ENCODE assay signal across 24 mouse cellular contexts in the genomic region with DNA sequence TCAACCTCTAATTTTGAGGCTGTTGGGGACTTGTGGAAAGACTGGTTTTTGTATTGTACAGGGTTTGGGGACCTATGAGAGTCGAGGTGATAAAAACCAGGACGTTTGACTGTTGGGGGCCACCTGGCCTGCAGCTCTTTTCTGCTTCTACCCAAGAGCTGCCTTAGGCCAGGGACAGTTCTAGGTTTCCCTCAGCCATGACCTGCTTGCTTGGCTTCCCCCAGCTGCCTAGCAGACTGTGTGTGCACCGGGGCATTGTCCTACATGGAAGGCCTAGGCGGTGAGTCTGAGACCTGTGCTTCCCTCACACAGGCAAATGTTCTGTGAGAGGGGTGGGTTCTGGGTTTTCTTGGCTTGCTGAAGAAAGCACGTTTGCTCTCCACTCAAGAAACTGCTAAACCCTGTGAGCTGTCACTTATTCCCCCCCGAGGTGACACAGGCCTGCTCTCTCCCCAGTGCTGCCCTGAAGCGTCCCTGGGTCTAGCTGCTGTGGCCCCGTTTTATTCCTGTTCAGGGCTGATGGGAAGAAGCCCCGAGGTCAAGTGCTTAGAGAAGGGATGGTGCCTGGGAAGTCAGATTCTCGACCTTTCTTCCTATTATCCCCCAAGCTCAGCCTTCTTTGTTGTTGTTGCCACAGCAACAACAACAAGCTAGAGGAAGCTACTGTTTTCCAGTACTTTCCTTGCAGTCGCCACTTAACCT. TPM values are rescaled to one million over a fixed set of nuclear protein-coding genes. Genes with fewer than 3 reads are reported as not detected.
DNase-seq lines count a peak whose midpoint lies in the region; ATAC-seq lines count a peak whose summit lies in the region.
"Had no signal": no experiment of that assay in that cellular context is flagged by ENCODE, and none has a peak within 500 bp of the region (broad histone marks: within the 10 kb centered on the region; RNA-seq: fewer than 3 reads in every experiment).

No protein-coding gene starts in this region.

- WGBS in forebrain, embryonic 10.5 days = 63% methylated on average over 11 of the region's 11 CpGs
- 52% methylated on average over 11 of the region's 11 CpGs for WGBS in forebrain, embryonic 15.5 days
- 64% methylated on average over 11 of the region's 11 CpGs for WGBS in limb, embryonic 15.5 days
- 71% methylated on average over 11 of the region's 11 CpGs for WGBS in limb, embryonic 10.5 days
- 55% methylated on average over 11 of the region's 11 CpGs for WGBS in neural tube, embryonic 15.5 days

- H3K27me3 ChIP-seq in forebrain, embryonic 10.5 days (ENCODE audit: poor library complexity, severe bottlenecking) = no peaks in the 10 kb centered on the region
- no peaks in the 10 kb centered on the region for H3K27me3 ChIP-seq in forebrain, embryonic 15.5 days
- no peaks in the 10 kb centered on the region for H3K27me3 ChIP-seq in limb, embryonic 15.5 days
- H3K27me3 ChIP-seq in limb, embryonic 10.5 days (ENCODE audit: low read depth, poor library complexity, severe bottlenecking) = no peaks in the 10 kb centered on the region
- no peaks in the 10 kb centered on the region for H3K27me3 ChIP-seq in neural tube, embryonic 15.5 days (replicated peaks)
- H3K27me3 ChIP-seq: embryonic facial prominence, embryonic 13.5 days; forebrain, embryonic 13.5 days; heart, embryonic 12.5 days; kidney, embryonic 15.5 days; liver, embryonic 15.5 days; lung, embryonic 15.5 days had no signal

- no peak for ATAC-seq in forebrain, embryonic 15.5 days (replicated peaks)
- ATAC-seq in limb, embryonic 15.5 days (ENCODE audit: insufficient number of reproducible peaks, low FRiP score, low TSS enrichment, low read depth) = peak; percentile 40; the same call in 1 of the 2 replicates
- ATAC-seq in neural tube, embryonic 15.5 days (ENCODE audit: low FRiP score) = no peak
- ATAC-seq: forebrain, embryonic 13.5 days had no signal

- H3K27ac ChIP-seq in forebrain, embryonic 10.5 days = peak overlapping the region; percentile 48
- no peak overlapping the region for H3K27ac ChIP-seq in forebrain, embryonic 15.5 days (replicated peaks)
- no peak overlapping the region for H3K27ac ChIP-seq in limb, embryonic 15.5 days
- H3K27ac ChIP-seq in limb, embryonic 10.5 days = no peak overlapping the region
- no peak overlapping the region for H3K27ac ChIP-seq in neural tube, embryonic 15.5 days (replicated peaks)
- H3K27ac ChIP-seq: embryonic facial prominence, embryonic 13.5 days; forebrain, embryonic 13.5 days; kidney, embryonic 15.5 days; liver, embryonic 15.5 days; lung, embryonic 15.5 days had no signal

- H3K4me1 ChIP-seq in forebrain, embryonic 10.5 days = peaks cover 9% of the 10 kb centered on the region
- H3K4me1 ChIP-seq in forebrain, embryonic 15.5 days = no peaks in the 10 kb centered on the region
- H3K4me1 ChIP-seq in limb, embryonic 15.5 days = no peaks in the 10 kb centered on the region
- no peaks in the 10 kb centered on the region for H3K4me1 ChIP-seq in limb, embryonic 10.5 days
- no peaks in the 10 kb centered on the region for H3K4me1 ChIP-seq in neural tube, embryonic 15.5 days
- H3K4me1 ChIP-seq: embryonic facial prominence, embryonic 13.5 days; forebrain, embryonic 13.5 days; heart, embryonic 12.5 days; kidney, embryonic 15.5 days; liver, embryonic 15.5 days; lung, embryonic 15.5 days had no signal

- H3K9ac ChIP-seq in forebrain, embryonic 15.5 days (replicated peaks) = no peak overlapping the region
- H3K9ac ChIP-seq in limb, embryonic 15.5 days = no peak overlapping the region
- no peak overlapping the region for H3K9ac ChIP-seq in neural tube, embryonic 15.5 days (replicated peaks)
- H3K9ac ChIP-seq: embryonic facial prominence, embryonic 13.5 days; forebrain, embryonic 13.5 days; heart, embryonic 12.5 days; kidney, embryonic 15.5 days; liver, embryonic 15.5 days; lung, embryonic 15.5 days had no signal

- H3K4me2 ChIP-seq in forebrain, embryonic 15.5 days (replicated peaks) = no peak overlapping the region
- H3K4me2 ChIP-seq in limb, embryonic 15.5 days = no peak overlapping the region
- no peak overlapping the region for H3K4me2 ChIP-seq in neural tube, embryonic 15.5 days
- H3K4me2 ChIP-seq: embryonic facial prominence, embryonic 13.5 days; forebrain, embryonic 13.5 days; heart, embryonic 12.5 days; kidney, embryonic 15.5 days; liver, embryonic 15.5 days; lung, embryonic 15.5 days had no signal

- no peak overlapping the region for H3K4me3 ChIP-seq in forebrain, embryonic 10.5 days
- H3K4me3 ChIP-seq in forebrain, embryonic 15.5 days = no peak overlapping the region
- H3K4me3 ChIP-seq in limb, embryonic 15.5 days = no peak overlapping the region
- H3K4me3 ChIP-seq in limb, embryonic 10.5 days = no peak overlapping the region
- no peak overlapping the region for H3K4me3 ChIP-seq in neural tube, embryonic 15.5 days (replicated peaks)
- H3K4me3 ChIP-seq: embryonic facial prominence, embryonic 13.5 days; erythroblast, embryonic 14.5 days; forebrain, embryonic 13.5 days; heart, embryonic 12.5 days; kidney, embryonic 15.5 days; liver, embryonic 15.5 days; lung, embryonic 15.5 days had no signal

- H3K36me3 ChIP-seq in forebrain, embryonic 10.5 days (replicated peaks) = no peaks in the 10 kb centered on the region
- no peaks in the 10 kb centered on the region for H3K36me3 ChIP-seq in forebrain, embryonic 15.5 days
- H3K36me3 ChIP-seq in limb, embryonic 15.5 days = no peaks in the 10 kb centered on the region
- no peaks in the 10 kb centered on the region for H3K36me3 ChIP-seq in limb, embryonic 10.5 days
- no peaks in the 10 kb centered on the region for H3K36me3 ChIP-seq in neural tube, embryonic 15.5 days
- H3K36me3 ChIP-seq: embryonic facial prominence, embryonic 13.5 days; heart, embryonic 12.5 days; kidney, embryonic 15.5 days; liver, embryonic 15.5 days; lung, embryonic 15.5 days had no signal

- H3K9me3 ChIP-seq in forebrain, embryonic 10.5 days = no peaks in the 10 kb centered on the region
- no peaks in the 10 kb centered on the region for H3K9me3 ChIP-seq in forebrain, embryonic 15.5 days
- no peaks in the 10 kb centered on the region; the same call in 1 of the 2 replicates for H3K9me3 ChIP-seq in limb, embryonic 15.5 days
- H3K9me3 ChIP-seq in limb, embryonic 10.5 days (replicated peaks) = no peaks in the 10 kb centered on the region
- no peaks in the 10 kb centered on the region for H3K9me3 ChIP-seq in neural tube, embryonic 15.5 days (replicated peaks)
- H3K9me3 ChIP-seq: embryonic facial prominence, embryonic 13.5 days; forebrain, embryonic 13.5 days; heart, embryonic 12.5 days; kidney, embryonic 15.5 days; liver, embryonic 15.5 days; lung, embryonic 15.5 days had no signal

- DNase-seq in forebrain, embryonic 10.5 days (ENCODE audit: extremely low spot score, low spot score) = no peak
- no peak for DNase-seq in limb, embryonic 10.5 days (ENCODE audit: low spot score)
- DNase-seq in CD4-positive helper T cell, adult 2 months (ENCODE audit: low read depth, low spot score) = peak; percentile 66
- peak; percentile 20 for DNase-seq in retina, embryonic 14.5 days (ENCODE audit: low spot score)
- no peak for DNase-seq in yolk sac, embryonic 10.5 days (ENCODE audit: low spot score)
- DNase-seq: cerebellum, adult 2 months; cerebellum, postnatal 25 days; embryo, embryonic 11 days; gastrocnemius, postnatal 10 days; heart, postnatal 10 days; kidney, adult 11 months; kidney, postnatal 36 days; liver; thymus, adult 18-20 months had no signal

RNA-seq across cellular contexts. Expression of gene Cd5, which starts 9.8 kb away (rescaled TPM):
- not detected in 2 replicates for polyA plus RNA-seq in forebrain, embryonic 10.5 days (2016; fragmentation: Nextera tagmentation; extraction: Ambion mirVana)
- polyA plus RNA-seq in forebrain, embryonic 15.5 days (2015; fragmentation: Nextera tagmentation; extraction: Ambion mirVana) = 0.22 and 0.26 TPM in 2 replicates
- polyA plus RNA-seq in limb, embryonic 15.5 days (2015; fragmentation: Nextera tagmentation; extraction: Ambion mirVana) = 0.67 and 1.0 TPM in 2 replicates
- 0.06 and 0.26 TPM in 2 replicates for polyA plus RNA-seq in limb, embryonic 10.5 days (2016; fragmentation: Nextera tagmentation; extraction: Ambion mirVana)
- 0.08 and 1.3 TPM in 2 replicates for polyA plus RNA-seq in neural tube, embryonic 15.5 days (2015; fragmentation: Nextera tagmentation; extraction: Ambion mirVana)
- polyA plus RNA-seq: erythroblast, embryonic 14.5 days; forebrain, embryonic 13.5 days; liver, embryonic 15.5 days had no signal

Comparison
In these comparisons a context has a peak if more than half of its experiments do, and no peak if none do; other contexts are left out.
1. DNase-seq: peak in CD4-positive helper T cell, adult 2 months (single experiment) and retina, embryonic 14.5 days (single experiment); none in forebrain, embryonic 10.5 days (single experiment), limb, embryonic 10.5 days (single experiment) and yolk sac, embryonic 10.5 days (single experiment).